Mouse (Mus musculus) liver, adult 2 months (tissue): ENCODE data around the gene Foxp1. TPM values are rescaled to one million over a fixed set of nuclear protein-coding genes. Genes with fewer than 3 reads are reported as not detected.
A peak's percentile ranks its signal among the peaks of the same experiment; 100 is the strongest.

ENCODE experiments used
- DNase-seq: peaks from one replicate; pipeline ENCODE4 v3.0.0-alpha.2; 2011; ENCODE audit warnings: low read depth, low spot score; ENCODE audit errors: extremely low read depth
- H3K27ac ChIP-seq: fragments of 200-500 bp; replicated peaks from 2 replicates; pipeline ENCODE4 v1.5.1; 2012; ENCODE audit warnings: low read depth, mild to moderate bottlenecking, control low read depth, inconsistent platforms, low read length; ENCODE audit not compliant: insufficient read depth
- H3K27me3 ChIP-seq: fragments of 200-500 bp; 2 replicates; pipeline ENCODE4 v1.6.1; 2012; ENCODE audit warnings: mild to moderate bottlenecking, moderate library complexity, low read length, inconsistent platforms; ENCODE audit not compliant: control insufficient read depth, insufficient read depth
- H3K36me3 ChIP-seq: fragments of 200-500 bp; 2 replicates; pipeline ENCODE4 v1.6.1; 2012; ENCODE audit warnings: low read length, inconsistent platforms; ENCODE audit not compliant: control insufficient read depth, insufficient read depth
- H3K4me1 ChIP-seq: fragments of 200-500 bp; 2 replicates; pipeline ENCODE4 v1.6.1; 2011; ENCODE audit warnings: low read length; ENCODE audit not compliant: control insufficient read depth, insufficient read depth
- H3K4me3 ChIP-seq: fragments of 200-500 bp; 2 replicates; pipeline ENCODE4 v1.5.1; 2011; ENCODE audit warnings: low read depth, mild to moderate bottlenecking, control low read depth, low read length, moderate library complexity; ENCODE audit not compliant: insufficient read depth
- H3K79me2 ChIP-seq: fragments of 200-500 bp; 2 replicates; pipeline ENCODE4 v1.6.1; 2012; ENCODE audit warnings: inconsistent platforms, mild to moderate bottlenecking, low read length, moderate library complexity; ENCODE audit not compliant: control insufficient read depth, insufficient read depth
- H3K9ac ChIP-seq: fragments of 200-500 bp; 2 replicates; pipeline ENCODE4 v1.6.1; 2012; ENCODE audit warnings: low read depth, mild to moderate bottlenecking, control low read depth, inconsistent platforms, low read length
- CTCF ChIP-seq: fragments of 200-500 bp; IDR thresholded peaks from 2 replicates; pipeline ENCODE4 v1.5.1; 2011; ENCODE audit warnings: low read depth, low read length, control low read depth
- POLR2A ChIP-seq: fragments of 200-500 bp; IDR thresholded peaks from 2 replicates; pipeline ENCODE4 v1.6.1; 2011; ENCODE audit warnings: low read length, control low read depth; ENCODE audit not compliant: insufficient read depth; ENCODE audit errors: extremely low read depth
- WGBS: fragments of 180-500 bp; shearing (Covaris S2); methylation state at CpG from one replicate; pipeline ENCODE4 v1.1.7; 2018; 5-methylcytosine and 5-hydroxymethylcytosine counted together
- polyA plus RNA-seq: library from polyadenylated mRNA; depleted of rRNA; stranded (reverse); fragments of >200 nt; gene quantifications from 2 replicates; pipeline ENCODE4 v1.2.3, GENCODE M21; 2012
- total RNA-seq: library from RNA; depleted of rRNA; stranded (reverse); fragments of >200 nt; gene quantifications from 2 replicates; pipeline ENCODE4 v1.2.3, GENCODE M21; 2014

The Foxp1 gene
- total and polyA plus RNA-seq, 2 experiments = 22.7 to 24.8 TPM

DNA sequence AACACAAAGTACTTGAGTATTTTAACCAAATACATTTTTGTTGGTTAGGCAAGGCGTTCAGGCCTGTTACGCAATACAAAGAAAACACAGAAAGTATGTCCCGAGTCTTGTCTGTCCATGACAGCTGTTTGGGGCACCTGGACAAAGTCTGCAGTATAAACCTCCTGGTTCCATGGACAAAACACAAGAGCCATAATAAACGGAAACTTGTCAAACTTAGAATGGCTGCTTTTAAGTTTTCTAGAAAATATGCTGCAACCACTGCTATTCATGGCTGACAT lies 378.8 kb downstream of the Foxp1 start:
- Histone ChIP-seq H3K79me2 (peaks cover 10% of the 10 kb centered on the region; the same call in 1 of the 2 replicates), H3K27ac (peak overlapping the region; percentile 55; the same call in 1 of the 2 replicates), H3K9ac (no peak overlapping the region), H3K4me3 (no peak overlapping the region), H3K36me3 (no peaks in the 10 kb centered on the region), H3K4me1 (peaks cover 13% of the 10 kb centered on the region), H3K27me3 (no peaks in the 10 kb centered on the region)
- DNase-seq = peak; percentile 86
- TF ChIP-seq POLR2A (no peak), CTCF (no peak)
- WGBS = 24% methylated on average over 4 of the region's 4 CpGs

DNA sequence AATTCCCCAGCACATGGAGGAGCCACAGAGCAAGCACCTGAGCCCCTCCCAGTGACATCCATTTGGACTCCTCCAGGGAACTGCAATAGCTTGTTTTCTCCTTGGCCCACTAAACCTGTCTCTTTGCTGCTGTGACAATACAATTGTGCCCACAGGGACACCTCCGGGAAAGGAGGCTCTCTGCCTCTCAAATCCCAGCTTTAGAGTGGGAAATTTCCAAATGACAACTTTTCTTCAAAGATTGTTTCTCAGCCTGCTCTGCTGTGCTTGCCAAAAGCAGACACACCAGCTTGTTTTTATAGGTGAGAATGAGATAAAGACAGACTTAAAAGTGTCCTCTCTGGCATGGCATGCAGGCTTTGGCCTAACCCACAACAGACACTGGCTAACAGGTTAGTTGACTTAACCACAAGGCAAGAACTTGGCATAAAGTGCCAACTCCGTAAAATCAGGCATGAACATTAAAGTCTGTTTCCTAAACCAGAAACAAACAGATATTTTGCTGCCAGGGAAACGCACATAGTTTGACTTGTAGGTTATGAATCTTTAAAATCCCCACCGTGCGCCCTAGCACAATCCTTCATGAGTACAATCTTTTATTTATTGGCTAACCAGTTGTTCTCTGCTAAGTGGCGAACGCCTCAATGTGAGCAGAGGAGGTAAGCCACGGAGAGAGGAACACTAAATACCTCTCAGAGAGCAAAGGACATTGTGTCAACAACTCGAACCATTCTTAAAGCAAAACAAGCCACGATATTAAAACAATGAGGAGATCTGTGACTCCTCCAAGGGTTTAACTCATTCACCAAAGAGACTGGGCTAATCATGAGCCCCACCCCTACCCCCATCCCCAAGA lies 379.4 kb downstream of the Foxp1 start:
- H3K79me2 ChIP-seq = peaks cover 10% of the 10 kb centered on the region; the same call in 1 of the 2 replicates
- H3K9ac ChIP-seq = no peak overlapping the region
- no peak for TF ChIP-seq POLR2A
- TF ChIP-seq CTCF = no peak
- peaks cover 13% of the 10 kb centered on the region for H3K4me1 ChIP-seq
- no peaks in the 10 kb centered on the region for H3K36me3 ChIP-seq
- 38% methylated on average over 10 of the region's 10 CpGs for WGBS
- DNase-seq = peak; percentile 75
- peak overlapping the region; percentile 55 for H3K27ac ChIP-seq
- H3K4me3 ChIP-seq = no peak overlapping the region
- H3K27me3 ChIP-seq = no peaks in the 10 kb centered on the region

DNA sequence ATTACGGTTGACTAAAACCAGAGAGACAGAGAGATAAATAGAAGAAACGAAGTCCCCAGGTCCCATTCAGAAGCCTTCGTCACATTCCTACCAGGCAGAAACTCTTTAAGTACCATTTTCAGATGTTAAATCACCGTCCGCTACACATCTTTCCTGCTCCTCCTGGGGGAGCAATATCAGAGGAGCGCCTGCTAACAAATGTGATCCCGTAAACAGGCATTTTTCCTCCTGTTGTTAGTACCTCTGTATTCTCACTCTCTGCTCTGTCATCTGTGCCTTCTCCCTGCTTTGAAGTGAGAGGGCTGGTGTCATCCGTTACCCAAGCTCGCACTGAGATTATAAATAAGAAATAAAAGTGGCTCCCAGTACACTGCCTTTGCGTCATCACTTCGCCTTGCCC lies 384.5 kb downstream of the Foxp1 start:
- DNase-seq = no peak
- Histone ChIP-seq H3K4me3 (no peak overlapping the region), H3K27me3 (no peaks in the 10 kb centered on the region), H3K79me2 (peaks cover 6% of the 10 kb centered on the region; the same call in 1 of the 2 replicates), H3K27ac (no peak overlapping the region), H3K36me3 (no peaks in the 10 kb centered on the region), H3K9ac (no peak overlapping the region), H3K4me1 (peaks cover 3% of the 10 kb centered on the region; the same call in 1 of the 2 replicates)
- no peak for TF ChIP-seq POLR2A
- TF ChIP-seq CTCF = no peak
- 92% methylated on average over 11 of the region's 11 CpGs for WGBS

DNA sequence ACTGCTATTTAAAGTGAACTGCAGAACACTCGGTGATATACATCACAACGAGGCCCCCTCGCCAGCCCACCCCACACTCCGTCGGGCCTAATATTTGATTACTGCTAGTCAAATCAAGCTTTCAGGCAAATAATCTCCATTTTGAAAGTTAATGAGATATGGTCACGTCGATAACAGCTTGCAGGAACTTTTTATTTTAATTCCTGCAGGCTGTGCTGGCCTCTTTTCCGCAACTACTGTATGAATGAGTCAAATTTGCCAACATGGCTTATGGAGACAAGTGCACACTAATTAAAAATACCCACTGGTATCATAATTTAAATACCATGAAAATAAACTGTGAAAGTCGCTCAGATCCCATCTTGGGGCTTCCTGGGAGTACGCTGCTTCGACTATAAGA lies 385.4 kb downstream of the Foxp1 start:
- 90% methylated on average over 11 of the region's 11 CpGs for WGBS

DNA sequence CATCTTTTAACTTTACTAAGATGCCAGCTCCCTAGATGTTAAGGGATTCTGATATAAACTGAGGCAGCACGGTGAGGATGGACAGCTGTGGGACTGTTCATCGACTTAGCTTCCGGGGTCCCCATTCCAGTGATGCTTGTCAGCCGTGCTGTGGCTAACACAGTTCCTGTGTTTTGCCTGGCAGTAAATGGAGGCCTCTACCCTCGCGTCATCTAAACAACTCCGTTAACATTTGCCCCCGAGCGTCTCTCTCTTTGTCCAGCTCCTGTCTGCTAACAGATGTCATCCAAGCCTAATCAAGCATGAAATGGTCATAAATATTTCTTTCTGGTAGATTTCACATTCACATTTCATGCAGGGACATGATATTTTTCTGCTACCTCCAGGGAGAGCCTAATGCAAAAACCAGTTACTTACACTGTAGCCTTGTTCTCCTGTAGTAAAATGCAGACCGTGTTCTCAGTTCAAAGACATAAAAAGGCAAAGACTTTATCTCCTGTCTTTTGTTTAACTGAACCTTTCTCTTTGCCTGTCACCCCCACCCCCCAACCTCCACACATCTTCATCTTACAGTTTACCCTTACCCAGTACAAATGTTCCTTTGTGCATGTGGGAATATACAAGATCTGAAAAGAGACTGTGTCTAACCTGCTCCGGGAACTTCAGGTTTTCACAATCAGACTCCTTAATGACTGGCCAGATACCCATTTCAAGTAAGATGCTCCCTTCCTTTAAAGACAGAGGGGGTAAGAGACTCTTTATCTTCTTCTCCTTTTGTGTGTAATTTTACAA lies 386.4 kb downstream of the Foxp1 start:
- Histone ChIP-seq H3K9ac (no peak overlapping the region), H3K4me3 (no peak overlapping the region), H3K36me3 (no peaks in the 10 kb centered on the region), H3K27ac (no peak overlapping the region), H3K79me2 (peaks cover 8% of the 10 kb centered on the region; the same call in 1 of the 2 replicates), H3K27me3 (no peaks in the 10 kb centered on the region), H3K4me1 (peaks cover 2% of the 10 kb centered on the region; the same call in 1 of the 2 replicates)
- DNase-seq = no peak
- 81% methylated on average over 11 of the region's 11 CpGs for WGBS
- TF ChIP-seq POLR2A (no peak), CTCF (no peak)

More for the DNA sequence above, 385.4 kb downstream of the Foxp1 start:
- no peak overlapping the region for H3K9ac ChIP-seq
- peaks cover 10% of the 10 kb centered on the region; the same call in 1 of the 2 replicates for H3K79me2 ChIP-seq
- H3K27ac ChIP-seq = no peak overlapping the region
- DNase-seq = no peak
- peaks cover 2% of the 10 kb centered on the region; the same call in 1 of the 2 replicates for H3K4me1 ChIP-seq
- TF ChIP-seq CTCF = no peak
- no peak for TF ChIP-seq POLR2A
- H3K27me3 ChIP-seq = no peaks in the 10 kb centered on the region
- H3K4me3 ChIP-seq = no peak overlapping the region
- no peaks in the 10 kb centered on the region for H3K36me3 ChIP-seq
